Mouse (Mus musculus) heart, adult 2 months (tissue): Measurements from ENCODE around the gene Prdm16.

Experiments used
- CTCF ChIP-seq: fragments of 200-600 bp; IDR thresholded peaks from 2 replicates; pipeline ENCODE4 v1.8.1; 2022; ENCODE audit warnings: antibody characterized with exemption, mild to moderate bottlenecking, moderate library complexity
- EP300 ChIP-seq: fragments of 200-500 bp; IDR thresholded peaks from 2 replicates; pipeline ENCODE4 v1.6.1; 2011; ENCODE audit warnings: low read depth, low read length, control low read depth; ENCODE audit not compliant: insufficient read depth
- POLR2A ChIP-seq: fragments of 200-500 bp; IDR thresholded peaks from 2 replicates; pipeline ENCODE4 v1.6.1; 2011; ENCODE audit warnings: mild to moderate bottlenecking, low read depth, low read length, control low read depth; ENCODE audit not compliant: insufficient read depth

DNA sequence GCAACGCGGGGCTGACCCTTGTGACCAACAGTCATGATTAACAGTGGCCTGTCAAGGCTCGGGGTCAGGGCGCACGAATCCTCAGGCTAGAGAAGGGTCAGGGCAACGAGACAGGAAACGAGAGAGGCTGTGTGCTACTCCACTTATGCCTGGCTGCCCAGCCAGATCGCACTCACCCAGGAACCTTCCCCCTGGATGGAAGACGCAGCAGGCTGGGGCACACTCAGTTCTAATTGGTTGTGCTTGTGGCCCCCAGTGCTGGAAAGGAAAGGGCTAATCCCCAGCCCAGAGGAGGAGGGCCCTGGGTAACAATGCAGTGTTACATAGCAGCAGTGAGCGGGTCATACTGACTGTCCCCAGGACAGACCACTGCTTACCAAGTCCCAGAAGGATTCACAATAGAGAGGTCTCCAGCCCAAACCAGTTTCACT is 66.2 kb downstream of the Prdm16 start:
- TF ChIP-seq CTCF (no peak), POLR2A (no peak), EP300 (no peak)
